Mouse (Mus musculus): ENCODE results near the gene Hmga1.

Gene Hmga1

GRCm38 (mm10) chr17:27556315-27557011 lies at the start of gene Hmga1:
Gene Hmga1 (plus strand): TSS chr17:27556497.
- DNase-seq (ENCODE audit: low spot score) = peak; percentile 96

- no peak for DNase-seq (ENCODE audit: low spot score)
Measured at GRCm38 (mm10) chr17:27506871-27507590, 49.3 kb upstream of the Hmga1 start.

- DNase-seq (ENCODE audit: low spot score) = no peak
Measured at GRCm38 (mm10) chr17:27507591-27507945, 48.7 kb upstream of the Hmga1 start.

- no peak for DNase-seq (ENCODE audit: low spot score)
Measured at GRCm38 (mm10) chr17:27508002-27508401, 48.3 kb upstream of the Hmga1 start.

- no peak for DNase-seq (ENCODE audit: low spot score)
Measured at GRCm38 (mm10) chr17:27508513-27508912, 47.8 kb upstream of the Hmga1 start.

GRCm38 (mm10) chr17:27509056-27509455 lies 47.2 kb upstream of the Hmga1 start:
- no peak for DNase-seq (ENCODE audit: low spot score)

- DNase-seq (ENCODE audit: low spot score) = no peak
Measured at GRCm38 (mm10) chr17:27510258-27511124, 45.8 kb upstream of the Hmga1 start.

GRCm38 (mm10) chr17:27511125-27511735 lies 45.1 kb upstream of the Hmga1 start:
- no peak for DNase-seq (ENCODE audit: low spot score)

- DNase-seq (ENCODE audit: low spot score) = peak; percentile 37
Measured at GRCm38 (mm10) chr17:27511865-27512618, 44.3 kb upstream of the Hmga1 start.

GRCm38 (mm10) chr17:27512619-27513161 lies 43.6 kb upstream of the Hmga1 start:
- no peak for DNase-seq (ENCODE audit: low spot score)

- no peak for DNase-seq (ENCODE audit: low spot score)
Measured at GRCm38 (mm10) chr17:27513279-27513915, 42.9 kb upstream of the Hmga1 start.

- DNase-seq (ENCODE audit: low spot score) = peak; percentile 36
Measured at GRCm38 (mm10) chr17:27513916-27514762, 42.2 kb upstream of the Hmga1 start.

- peak; percentile 33 for DNase-seq (ENCODE audit: low spot score)
Measured at GRCm38 (mm10) chr17:27518296-27518695, 38.0 kb upstream of the Hmga1 start.

- DNase-seq (ENCODE audit: low spot score) = peak; percentile 77
Measured at GRCm38 (mm10) chr17:27518700-27519595, 37.3 kb upstream of the Hmga1 start.

GRCm38 (mm10) chr17:27520557-27520956 lies 35.7 kb upstream of the Hmga1 start:
- DNase-seq (ENCODE audit: low spot score) = peak; percentile 79

- no peak for DNase-seq (ENCODE audit: low spot score)
Measured at GRCm38 (mm10) chr17:27521303-27521702, 35.0 kb upstream of the Hmga1 start, which contains the start of gene Grm4. Gene Grm4 (minus strand): TSS chr17:27521403.

GRCm38 (mm10) chr17:27523121-27523520 lies 33.2 kb upstream of the Hmga1 start:
- no peak for DNase-seq (ENCODE audit: low spot score)

GRCm38 (mm10) chr17:27527188-27527587 lies 29.1 kb upstream of the Hmga1 start:
- DNase-seq (ENCODE audit: low spot score) = no peak

- DNase-seq (ENCODE audit: low spot score) = no peak
Measured at GRCm38 (mm10) chr17:27528030-27528429, 28.3 kb upstream of the Hmga1 start.

Data from embryo, embryonic 10.5 days (tissue).